Mouse (Mus musculus) cerebellum, postnatal 25 days (tissue): ENCODE results near the gene Mphosph10.

ENCODE experiments used
- DNase-seq, 2 experiments: peaks; one replicate each; pipeline ENCODE4 v3.0.0; 2021; ENCODE audit warnings: mixed read lengths in 2 of 2

Gene Mphosph10

GRCm38 (mm10) chr7:64349147-64349861 lies 42.8 kb downstream of the Mphosph10 start:
- DNase-seq, result peak; percentile 52 to 67

- DNase-seq, result no peak
Observed at GRCm38 (mm10) chr7:64347813-64348212, 44.3 kb downstream of the Mphosph10 start.

DNA sequence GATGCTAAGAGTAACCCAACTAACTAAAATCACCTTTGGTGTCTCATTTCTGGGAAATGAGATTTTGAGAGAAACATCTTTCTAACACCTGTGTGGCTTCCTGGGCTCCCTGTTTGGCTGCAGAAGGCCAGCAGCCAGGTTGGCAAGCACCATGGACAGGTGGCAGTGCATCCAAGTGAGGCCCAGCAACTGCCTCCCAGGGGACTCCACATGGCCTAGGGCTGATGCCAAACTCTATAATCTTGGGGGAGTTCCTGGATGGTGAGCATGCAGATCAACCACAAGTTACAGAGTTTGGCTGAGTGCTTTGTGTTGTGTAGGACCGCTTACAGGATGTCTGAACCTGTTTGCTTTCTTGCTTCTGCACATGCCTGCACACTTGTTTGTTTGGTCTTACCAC lies 59.4 kb downstream of the Mphosph10 start:
- DNase-seq, result peak; percentile 55

DNA sequence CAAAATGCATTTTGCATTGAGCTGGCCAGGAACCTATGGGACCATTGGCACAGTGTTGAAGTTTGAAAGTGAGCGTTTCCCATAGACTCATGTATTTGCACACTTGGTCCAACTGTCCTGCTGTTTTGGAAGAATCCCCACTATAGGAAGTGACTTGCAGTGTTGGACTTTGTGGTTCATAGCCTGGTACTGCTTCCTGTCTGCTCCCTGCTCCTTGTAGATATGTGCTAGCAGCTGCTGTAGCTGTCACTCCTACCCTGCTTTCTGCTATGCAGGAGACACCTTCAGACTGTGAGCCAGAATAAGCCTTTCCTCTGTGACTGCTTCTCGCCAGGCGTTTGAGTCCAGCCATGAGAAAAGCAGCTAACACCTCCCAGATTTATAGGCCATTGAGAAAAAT lies 60.8 kb downstream of the Mphosph10 start:
- DNase-seq, result no peak

DNA sequence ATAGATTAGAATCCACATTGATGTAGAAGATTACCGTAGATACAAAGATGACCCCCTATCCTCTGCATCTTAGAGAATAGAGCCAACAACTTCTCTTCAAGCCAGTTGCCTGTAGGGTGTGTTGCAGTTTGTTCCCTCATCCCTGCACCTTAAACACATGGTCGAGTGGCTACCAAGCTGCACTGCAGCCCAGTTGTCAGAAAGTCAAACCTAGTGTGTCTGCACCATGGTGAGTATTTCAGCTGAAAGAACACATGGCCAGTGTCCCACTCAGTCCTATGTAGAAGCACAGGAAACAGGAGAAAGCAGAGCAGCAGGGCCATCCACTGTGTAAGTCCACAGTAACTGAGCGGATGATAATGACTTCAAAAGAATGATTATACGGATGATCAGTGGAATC lies 64.6 kb downstream of the Mphosph10 start:
- no peak for DNase-seq

- peak; percentile 84 to 91 for DNase-seq
Observed at GRCm38 (mm10) chr7:64326892-64327291, 65.2 kb downstream of the Mphosph10 start.
